Mouse (Mus musculus) megakaryocyte, embryonic 14.5 days (primary cell): Measurements from ENCODE around the gene Rps9.

Source experiments
- FLI1 ChIP-seq: IDR thresholded peaks from 2 replicates; pipeline ENCODE4 v1.6.1; 2012; ENCODE audit warnings: low read length, inconsistent platforms, mixed read lengths
- GATA1 ChIP-seq: IDR thresholded peaks from 3 replicates; pipeline ENCODE4 v1.6.1; 2012; ENCODE audit warnings: mixed read lengths, low read length, inconsistent platforms, borderline replicate concordance

GRCm38 (mm10) chr7:3674507-3675227, 29.1 kb upstream of the Rps9 start:
- no peak for TF ChIP-seq FLI1
- no peak for TF ChIP-seq GATA1
